Mouse (Mus musculus): ENCODE results near the gene Map3k5.

GRCm38 (mm10) chr10:20149121-20149834 lies 215.0 kb downstream of the Map3k5 start:
- TF ChIP-seq CTCF (conservative IDR thresholded peaks at IDR 0.05; ENCODE audit: insufficient read depth, insufficient read length, low read depth, low read length) (no peak), POLR2A (IDR thresholded peaks at IDR 0.05; ENCODE audit: low read depth, low read length) (no peak)
